Mouse (Mus musculus) thymus, postnatal 25 days (tissue): ENCODE data around the gene Pebp1.

Experiments
- DNase-seq: peaks from one replicate; pipeline ENCODE4 v3.0.0; 2022

Pebp1 gene

GRCm38 (mm10) chr5:117239106-117239505 lies 48.3 kb downstream of the Pebp1 start:
- no peak for DNase-seq

GRCm38 (mm10) chr5:117236540-117236939 lies 50.9 kb downstream of the Pebp1 start:
- no peak for DNase-seq
